Mouse (Mus musculus): ENCODE measurements around the gene Camk1.

Camk1 gene

DNA sequence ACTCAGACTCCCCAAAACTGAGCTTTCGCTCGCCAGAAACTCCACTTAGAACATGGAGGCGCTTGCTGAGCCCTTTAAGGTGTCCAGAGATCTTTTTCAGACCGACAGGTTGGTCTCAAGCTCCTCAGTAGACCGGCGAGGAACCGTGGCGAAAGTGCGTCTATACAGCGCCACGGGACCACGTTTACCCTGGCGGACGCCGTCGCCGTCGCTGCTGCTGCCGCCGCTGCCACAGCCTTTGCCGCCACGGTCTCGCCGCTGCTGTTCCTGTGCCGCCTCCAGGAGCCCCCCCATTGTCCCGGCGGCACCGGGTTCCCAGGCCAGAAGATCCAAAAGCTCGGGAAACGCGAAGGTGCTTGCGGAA, 36.8 kb downstream of the Camk1 start, which contains the start of gene Brpf1:
Brpf1 (plus strand) TSS at position 152 of the 364 bp plus-strand sequence.
- no peak for DNase-seq (ENCODE audit: extremely low spot score, low spot score)

DNA sequence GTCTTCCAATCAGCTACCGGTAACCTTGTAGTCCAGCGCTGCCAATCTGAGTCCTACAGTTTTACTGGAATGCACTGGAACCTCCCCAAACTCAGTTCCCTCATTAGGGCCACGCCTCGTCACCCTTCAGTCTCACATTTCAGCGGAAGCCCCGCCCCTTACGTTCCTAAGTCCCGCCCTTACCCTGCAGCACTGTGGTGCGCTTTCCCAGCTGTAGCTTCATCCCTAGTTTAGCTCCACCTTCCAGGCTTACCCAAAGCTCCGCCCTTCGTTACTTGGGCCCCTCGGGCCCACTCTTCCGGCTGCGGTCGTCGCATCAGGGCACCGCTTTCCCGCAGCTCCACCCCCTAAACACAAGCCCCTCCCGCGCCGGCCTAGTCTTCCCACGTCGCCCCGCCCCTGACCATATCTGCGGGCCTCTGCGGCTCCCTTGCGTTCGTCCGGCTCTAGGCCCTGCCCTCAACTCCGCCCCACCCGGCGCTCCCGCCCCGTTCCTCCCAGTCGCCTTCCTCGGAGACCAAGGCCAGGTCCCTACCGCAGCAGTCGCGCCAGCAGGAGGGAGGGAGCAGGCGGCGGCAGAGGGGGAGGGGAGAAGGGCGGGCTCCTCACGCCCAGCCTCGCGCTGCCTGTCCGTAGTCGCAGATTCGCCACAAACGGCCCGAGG, 37.3 kb downstream of the Camk1 start:
- peak; percentile 98 for DNase-seq (ENCODE audit: extremely low spot score, low spot score)

DNA sequence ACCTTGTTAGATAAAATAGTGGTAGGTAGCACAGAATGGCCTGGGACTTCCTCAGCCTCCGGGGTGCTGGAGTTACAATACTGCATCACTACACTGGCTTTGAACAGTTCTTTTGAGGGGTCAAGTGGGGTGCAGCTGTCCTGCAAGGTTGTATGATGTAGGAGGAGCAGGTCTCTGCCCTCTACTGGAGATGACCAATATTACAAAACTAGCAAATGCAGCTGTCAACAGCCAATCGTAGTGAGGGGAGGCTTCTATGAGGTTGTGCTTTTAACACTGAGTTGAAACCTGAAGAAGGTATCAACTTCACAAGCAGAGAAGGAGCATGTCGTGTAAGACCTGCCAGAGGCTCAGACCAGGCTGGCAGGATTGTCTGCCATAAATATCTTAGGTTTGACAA, 41.5 kb downstream of the Camk1 start:
- DNase-seq (ENCODE audit: extremely low spot score, low spot score): no peak

DNA sequence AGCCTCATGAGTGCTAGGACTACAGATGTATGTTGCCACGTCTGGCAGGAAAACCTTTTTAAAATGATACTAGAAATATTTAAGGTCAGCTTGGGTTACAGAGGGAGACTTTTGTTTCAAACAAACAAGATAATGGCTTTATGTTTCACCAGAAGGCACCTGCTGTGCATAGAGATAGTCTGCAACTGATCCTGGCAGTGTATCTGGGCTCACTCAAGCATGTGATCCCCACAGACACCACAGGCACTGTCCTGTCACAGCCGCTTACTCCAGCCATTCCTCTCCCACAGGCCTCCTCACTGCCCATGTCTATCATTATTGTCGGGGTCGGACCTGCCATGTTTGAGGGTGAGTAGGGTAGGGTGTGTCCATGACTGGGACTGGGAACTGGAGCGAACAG, 42.4 kb downstream of the Camk1 start:
- no peak for DNase-seq (ENCODE audit: extremely low spot score, low spot score)

DNA sequence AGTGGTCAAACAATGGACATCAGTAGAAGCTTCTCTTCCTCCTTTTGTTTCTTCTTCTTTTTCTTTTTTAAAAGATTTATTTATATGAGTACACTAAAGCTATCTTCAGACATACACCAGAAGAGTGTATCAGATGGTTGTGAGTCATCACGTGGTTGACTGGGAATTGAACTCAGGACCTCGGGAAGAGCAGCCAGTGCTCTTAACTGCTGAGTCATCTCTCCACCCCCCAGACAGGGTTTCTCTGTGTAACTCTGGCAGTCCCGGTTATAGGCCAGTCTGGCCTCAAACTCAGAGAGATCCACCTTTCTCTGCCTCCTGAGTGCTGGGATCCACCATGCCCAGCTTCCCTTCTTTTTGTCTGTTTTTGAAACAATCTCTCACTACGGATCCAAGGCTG, 47.1 kb downstream of the Camk1 start:
- DNase-seq (ENCODE audit: extremely low spot score, low spot score): no peak

DNA sequence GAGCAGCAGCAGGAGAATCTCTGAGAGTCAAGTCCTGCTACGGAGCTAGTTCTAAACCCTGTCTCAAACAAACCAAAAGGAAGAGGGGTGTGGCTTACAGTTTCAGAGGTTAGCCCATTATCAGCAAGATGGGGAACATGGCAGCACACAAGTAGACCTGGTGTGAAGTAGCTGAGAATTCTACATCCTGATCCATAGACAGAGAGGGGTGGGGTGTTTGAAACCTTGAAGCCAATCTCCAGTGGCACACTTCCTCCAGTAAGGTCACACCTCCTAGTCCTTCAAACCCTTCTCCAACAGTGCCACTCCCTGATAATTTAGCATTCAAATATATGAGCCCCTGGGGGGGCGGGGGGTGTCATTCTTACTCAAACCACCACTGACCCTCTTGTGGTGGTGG, 47.7 kb downstream of the Camk1 start:
- no peak for DNase-seq (ENCODE audit: extremely low spot score, low spot score)

DNA sequence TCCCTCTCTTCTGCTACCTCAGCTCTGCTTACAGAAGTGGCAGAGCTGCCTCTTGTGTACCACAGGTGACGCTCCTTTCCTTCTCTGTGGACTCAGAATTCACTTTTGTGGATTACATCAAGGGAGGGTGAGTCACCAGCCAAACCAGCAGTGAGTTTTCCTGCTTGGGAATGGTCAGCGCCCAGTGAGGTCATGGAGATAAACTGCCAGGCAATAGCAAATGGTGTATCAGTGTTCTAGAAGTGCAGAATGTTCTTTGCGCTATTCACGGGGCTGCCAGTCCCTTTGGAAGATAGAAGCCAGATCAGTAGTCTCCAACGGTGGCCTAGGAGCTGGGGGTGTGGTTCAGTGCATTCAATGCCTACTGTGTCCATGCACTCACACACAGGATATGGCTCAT, 50.8 kb downstream of the Camk1 start:
- no peak for DNase-seq (ENCODE audit: extremely low spot score, low spot score)

DNA sequence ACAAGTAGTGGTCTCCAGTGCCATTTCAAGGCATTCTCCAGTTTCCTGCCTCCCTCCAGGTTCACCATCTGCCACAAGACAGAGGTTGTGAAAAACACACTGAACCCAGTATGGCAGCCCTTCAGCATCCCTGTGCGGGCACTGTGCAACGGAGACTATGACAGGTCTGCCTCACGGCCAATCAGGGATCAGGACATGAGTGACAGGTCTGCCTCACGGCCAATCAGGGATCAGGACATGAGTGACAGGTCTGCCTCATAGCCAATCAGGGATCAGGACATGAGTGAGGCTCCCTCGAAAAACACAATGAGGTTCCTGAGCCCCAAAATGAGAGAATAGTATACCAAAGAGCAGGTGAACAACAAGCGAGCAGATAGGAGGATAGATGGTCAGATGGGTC, 53.4 kb downstream of the Camk1 start:
- no peak for DNase-seq (ENCODE audit: extremely low spot score, low spot score)

DNA sequence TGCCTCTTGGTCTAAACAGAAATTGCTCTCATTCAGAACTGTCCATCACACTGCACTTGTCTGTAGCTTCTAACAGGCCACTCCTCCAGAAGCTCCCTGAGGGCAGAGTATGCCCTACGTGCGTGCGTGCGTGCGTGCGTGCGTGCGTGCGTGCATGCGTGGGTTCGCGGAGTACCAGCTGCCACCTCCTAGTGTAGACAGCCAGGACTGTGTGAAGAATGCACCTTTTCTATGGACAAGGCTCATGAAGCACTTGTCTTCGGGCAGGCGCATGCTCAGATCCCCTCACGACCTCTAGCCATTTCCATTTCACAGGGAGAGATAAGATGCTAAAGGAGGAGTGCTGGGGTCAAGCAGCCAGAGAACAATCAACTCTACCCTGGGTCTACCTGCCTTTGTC, 54.4 kb downstream of the Camk1 start:
- DNase-seq (ENCODE audit: extremely low spot score, low spot score): no peak

DNA sequence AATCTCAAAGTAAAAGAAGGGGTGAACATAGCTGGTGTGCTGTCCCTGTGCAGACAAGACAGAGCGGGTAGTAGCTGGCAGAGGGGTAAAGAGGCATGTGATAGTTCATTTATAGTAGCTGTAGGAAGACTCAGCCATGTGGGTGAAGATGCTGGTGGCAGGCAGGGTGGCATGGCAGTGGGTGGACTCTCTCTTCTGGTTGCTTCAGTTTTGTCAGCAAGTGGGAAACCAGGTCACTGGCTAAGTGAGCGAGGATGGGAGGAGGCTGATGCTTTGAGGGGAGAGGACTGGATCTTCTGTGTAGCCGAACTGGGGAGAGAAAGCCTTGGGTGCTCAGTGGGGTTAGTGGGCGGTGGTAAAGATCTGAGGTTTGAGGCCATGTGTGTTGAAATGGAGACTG, 56.5 kb downstream of the Camk1 start:
- DNase-seq (ENCODE audit: extremely low spot score, low spot score): no peak

DNA sequence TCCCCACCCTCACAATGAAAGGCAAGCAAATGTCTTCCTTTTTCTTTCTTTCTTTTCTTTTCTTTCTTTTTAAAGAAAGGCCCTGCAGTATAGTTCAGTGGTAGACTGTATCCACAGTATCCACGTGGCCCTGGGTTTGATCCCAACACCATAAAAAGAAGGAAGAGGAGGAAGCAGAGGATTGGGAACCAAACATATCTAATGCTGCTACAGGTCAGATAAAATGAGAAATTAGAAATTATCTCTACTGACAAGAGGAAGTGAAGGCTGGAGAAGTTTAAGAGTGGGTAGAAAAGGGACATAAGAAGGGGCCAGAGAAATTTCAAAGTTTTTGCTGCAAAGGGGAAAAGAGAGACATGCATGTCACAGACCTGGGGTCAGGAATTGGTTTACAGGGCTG, 57.5 kb downstream of the Camk1 start:
- no peak for DNase-seq (ENCODE audit: extremely low spot score, low spot score)

DNA sequence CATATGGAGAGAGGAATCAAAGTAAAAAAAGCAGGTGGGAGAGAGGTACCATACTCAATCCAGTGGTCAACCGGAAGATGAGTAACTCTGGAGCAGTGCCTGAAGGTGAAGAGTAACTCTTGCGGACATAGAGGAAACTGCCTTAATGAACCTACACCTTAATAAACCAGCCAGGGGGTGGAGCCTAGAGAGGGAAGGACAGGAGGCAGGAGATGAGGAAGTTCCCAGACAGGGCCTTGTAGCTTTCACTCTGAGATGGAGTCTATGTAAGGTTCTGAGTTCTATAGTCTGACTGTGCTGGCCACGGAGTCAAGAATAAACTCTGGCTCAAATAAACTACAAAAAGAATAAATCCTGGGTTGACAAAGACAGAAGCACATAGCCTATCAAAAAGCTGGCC, 58.9 kb downstream of the Camk1 start:
- no peak for DNase-seq (ENCODE audit: extremely low spot score, low spot score)
